Mouse (Mus musculus) forebrain, embryonic 14.5 days (tissue): ENCODE results near the gene Rhox4g. TPM values are rescaled to one million over a fixed set of nuclear protein-coding genes. Genes with fewer than 3 reads are reported as not detected.

Source experiments
- polyA plus RNA-seq: library from polyadenylated mRNA; unstranded; fragments of >200 nt; fragmentation: Nextera tagmentation; extraction: Ambion mirVana; gene quantifications from 2 replicates; pipeline ENCODE4 v1.2.1, GENCODE M21; 2014

Rhox4g gene
- polyA plus RNA-seq, 1 experiment from 2014 or later = not detected

Other genes with a start within 250 kb of the Rhox4g start
- gene Rhox2b, start 239.3 kb downstream of the Rhox4g start, polyA plus RNA-seq = not detected in 2 replicates
- not detected in 2 replicates for gene Rhox4b, start 218.8 kb downstream of the Rhox4g start, polyA plus RNA-seq
- gene Rhox2c, start 197.6 kb downstream of the Rhox4g start, polyA plus RNA-seq = not detected in 2 replicates
- not detected in 2 replicates for gene Rhox3c, start 192.7 kb downstream of the Rhox4g start, polyA plus RNA-seq
- not detected in 2 replicates for gene Rhox4c, start 171.0 kb downstream of the Rhox4g start, polyA plus RNA-seq
- gene Rhox2d, start 157.9 kb downstream of the Rhox4g start, polyA plus RNA-seq = not detected in 2 replicates
- gene Rhox4d, start 137.0 kb downstream of the Rhox4g start, polyA plus RNA-seq = not detected in 2 replicates
- not detected in 2 replicates for gene Rhox2e, start 120.9 kb downstream of the Rhox4g start, polyA plus RNA-seq
- not detected in 2 replicates for gene Rhox3e, start 109.3 kb downstream of the Rhox4g start, polyA plus RNA-seq
- not detected in 2 replicates for gene Rhox4e, start 93.9 kb downstream of the Rhox4g start, polyA plus RNA-seq
- gene Rhox2f, start 79.9 kb downstream of the Rhox4g start, polyA plus RNA-seq = not detected in 2 replicates
- not detected in 2 replicates for gene Rhox3f, start 70.3 kb downstream of the Rhox4g start, polyA plus RNA-seq
- gene Rhox4f, start 43.6 kb downstream of the Rhox4g start, polyA plus RNA-seq = not detected in 2 replicates
- gene Rhox3g, start 22.7 kb downstream of the Rhox4g start, polyA plus RNA-seq = not detected in 2 replicates
- not detected in 2 replicates for gene Rhox2g, start 7.9 kb downstream of the Rhox4g start, polyA plus RNA-seq
- gene Rhox3h, start 17.4 kb upstream of the Rhox4g start, polyA plus RNA-seq = not detected in 2 replicates
- gene Rhox2h, start 21.9 kb upstream of the Rhox4g start, polyA plus RNA-seq = not detected in 2 replicates
- gene Rhox5, start 153.5 kb upstream of the Rhox4g start, polyA plus RNA-seq = not detected in 2 replicates
- gene Rhox6, start 175.6 kb upstream of the Rhox4g start, polyA plus RNA-seq = not detected in 2 replicates
- not detected in 2 replicates for gene Rhox7a, start 180.4 kb upstream of the Rhox4g start, polyA plus RNA-seq
- gene Rhox8, start 227.6 kb upstream of the Rhox4g start, polyA plus RNA-seq = not detected in 2 replicates
- gene Rhox7b, start 245.9 kb upstream of the Rhox4g start, polyA plus RNA-seq = not detected in 2 replicates